Mouse (Mus musculus) brown adipose tissue, adult 24 weeks (tissue): ENCODE data around the gene Btbd17. TPM values are rescaled to one million over a fixed set of nuclear protein-coding genes. Genes with fewer than 3 reads are reported as not detected.

Experiments used
- H3K27ac ChIP-seq: fragments of 200-500 bp; replicated peaks from 2 replicates; pipeline ENCODE4 v1.5.1; 2012; ENCODE audit warnings: low read depth, mild to moderate bottlenecking, low read length
- H3K4me1 ChIP-seq: fragments of 200-500 bp; 2 replicates; pipeline ENCODE4 v1.6.1; 2012; ENCODE audit warnings: low read length, mixed read lengths; ENCODE audit not compliant: control insufficient read depth, insufficient read depth, insufficient read length
- H3K4me3 ChIP-seq: fragments of 200-500 bp; 2 replicates; pipeline ENCODE4 v1.5.1; 2012; ENCODE audit warnings: low read depth, mild to moderate bottlenecking, low read length, moderate library complexity; ENCODE audit not compliant: insufficient read depth
- polyA plus RNA-seq: library from polyadenylated mRNA; stranded (reverse); fragments of >200 nt; gene quantifications from 2 replicates; pipeline ENCODE4 v1.2.4, GENCODE M21; 2012; ENCODE audit not compliant: missing spikeins, insufficient read depth, insufficient read length

Btbd17 gene
- polyA plus RNA-seq, 1 experiment: not detected

GRCm38 (mm10) chr11:114764820-114765818, 30.6 kb downstream of the Btbd17 start, which contains the start of gene Kif19a:
Kif19a (plus strand) TSS chr11:114765388.
- Histone ChIP-seq H3K4me1 (no peaks in the 10 kb centered on the region; the same call in 1 of the 2 replicates), H3K27ac (no peak within 1 kb of the TSS), H3K4me3 (peak within 1 kb of the TSS; percentile 65)

- no peaks in the 10 kb centered on the region for H3K4me1 ChIP-seq
- no peak overlapping the region for H3K27ac ChIP-seq
- H3K4me3 ChIP-seq: no peak overlapping the region
These were observed 48.1 kb downstream of the Btbd17 start for GRCm38 (mm10) chr11:114747564-114748138.

- H3K27ac ChIP-seq: no peak overlapping the region
- no peaks in the 10 kb centered on the region for H3K4me1 ChIP-seq
These were observed 50.6 kb downstream of the Btbd17 start for GRCm38 (mm10) chr11:114745134-114745533.

GRCm38 (mm10) chr11:114741451-114741850, 54.3 kb downstream of the Btbd17 start:
- no peaks in the 10 kb centered on the region for H3K4me1 ChIP-seq
- no peak overlapping the region for H3K27ac ChIP-seq
- no peak overlapping the region for H3K4me3 ChIP-seq

More at GRCm38 (mm10) chr11:114745134-114745533, 50.6 kb downstream of the Btbd17 start:
- H3K4me3 ChIP-seq: no peak overlapping the region

Other genes with a start within 250 kb of the Btbd17 start
- gene Rpl38, start 127.4 kb downstream of the Btbd17 start, polyA plus RNA-seq: 1,001 and 1,648 TPM in 2 replicates
- gene Ttyh2, start 120.5 kb downstream of the Btbd17 start, polyA plus RNA-seq: 9.8 and 12.4 TPM in 2 replicates
- gene Dnaic2, start 68.5 kb downstream of the Btbd17 start, polyA plus RNA-seq: not detected in 2 replicates
- 0.99 TPM in 1 of 2 replicates, not detected in the other for gene Kif19a, start 30.6 kb downstream of the Btbd17 start, polyA plus RNA-seq
- not detected in 2 replicates for gene Gpr142, start 3.0 kb upstream of the Btbd17 start, polyA plus RNA-seq
- gene Gprc5c, start 55.2 kb upstream of the Btbd17 start, polyA plus RNA-seq: 5.4 and 8.4 TPM in 2 replicates
- 0.58 and 1.1 TPM in 2 replicates for gene Cd300a, start 94.1 kb upstream of the Btbd17 start, polyA plus RNA-seq
- gene Cd300lb, start 138.4 kb upstream of the Btbd17 start, polyA plus RNA-seq: 0.58 and 1.1 TPM in 2 replicates
- not detected in 2 replicates for gene Cd300c, start 173.2 kb upstream of the Btbd17 start, polyA plus RNA-seq
- gene Cd300ld, start 194.0 kb upstream of the Btbd17 start, polyA plus RNA-seq: 2.3 and 6.2 TPM in 2 replicates
- 1.7 and 2.1 TPM in 2 replicates for gene Cd300c2, start 205.9 kb upstream of the Btbd17 start, polyA plus RNA-seq
- gene Cd300ld2, start 220.2 kb upstream of the Btbd17 start, polyA plus RNA-seq: not detected in 2 replicates
- 3.8 TPM in 1 of 2 replicates, not detected in the other for gene Cd300ld4, start 231.1 kb upstream of the Btbd17 start, polyA plus RNA-seq
- gene Cd300ld5, start 241.8 kb upstream of the Btbd17 start, polyA plus RNA-seq: 1.5 and 3.8 TPM in 2 replicates